Mouse (Mus musculus): ENCODE data around the gene Ccdc8.
"Not testable (repeated sequence)": the region's sequence is repeated elsewhere in the genome, so short reads cannot be mapped to it uniquely, and the experiment has no call there.

Gene Ccdc8

DNA sequence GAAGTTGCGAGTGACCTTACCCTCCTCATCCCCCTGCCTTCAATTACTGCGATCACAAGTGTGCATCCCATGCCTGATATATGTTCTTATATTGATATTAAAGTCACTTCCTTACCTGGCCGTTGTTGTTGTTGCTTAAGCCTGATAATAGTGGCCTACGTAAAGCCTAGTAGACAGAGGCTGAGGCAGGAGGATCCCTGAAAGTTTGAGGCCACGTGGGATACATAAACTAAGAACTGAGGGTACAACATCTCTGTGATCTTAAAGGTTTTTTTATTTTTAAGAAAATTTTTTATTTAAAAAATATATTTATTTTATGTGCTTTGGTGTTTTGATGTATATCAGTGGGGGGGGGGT, at the start of gene Ccdc8:
Gene Ccdc8 (plus strand): TSS at position 258 of the 357 bp plus-strand sequence.
- DNase-seq (ENCODE audit: low spot score): no peak

DNA sequence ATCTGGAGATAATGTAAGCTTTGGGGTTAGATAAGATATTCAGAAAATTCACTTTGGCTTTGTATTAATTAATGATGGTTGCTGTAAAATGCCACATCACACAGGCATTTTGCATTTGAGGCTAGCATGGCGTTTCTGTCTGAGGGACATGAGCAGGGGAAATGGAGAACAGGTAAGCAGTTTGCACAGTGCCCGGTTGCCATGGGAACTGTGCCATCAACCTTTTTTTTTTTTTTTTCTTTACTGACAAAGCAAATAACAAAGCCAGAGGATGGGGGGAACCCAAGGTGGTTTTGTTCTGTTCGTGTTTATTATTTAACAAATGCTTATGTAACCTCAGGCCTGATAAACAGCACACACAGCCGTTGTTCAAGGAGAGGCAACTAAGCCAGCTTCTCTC, 49.6 kb upstream of the Ccdc8 start:
- DNase-seq (ENCODE audit: low spot score): no peak

DNA sequence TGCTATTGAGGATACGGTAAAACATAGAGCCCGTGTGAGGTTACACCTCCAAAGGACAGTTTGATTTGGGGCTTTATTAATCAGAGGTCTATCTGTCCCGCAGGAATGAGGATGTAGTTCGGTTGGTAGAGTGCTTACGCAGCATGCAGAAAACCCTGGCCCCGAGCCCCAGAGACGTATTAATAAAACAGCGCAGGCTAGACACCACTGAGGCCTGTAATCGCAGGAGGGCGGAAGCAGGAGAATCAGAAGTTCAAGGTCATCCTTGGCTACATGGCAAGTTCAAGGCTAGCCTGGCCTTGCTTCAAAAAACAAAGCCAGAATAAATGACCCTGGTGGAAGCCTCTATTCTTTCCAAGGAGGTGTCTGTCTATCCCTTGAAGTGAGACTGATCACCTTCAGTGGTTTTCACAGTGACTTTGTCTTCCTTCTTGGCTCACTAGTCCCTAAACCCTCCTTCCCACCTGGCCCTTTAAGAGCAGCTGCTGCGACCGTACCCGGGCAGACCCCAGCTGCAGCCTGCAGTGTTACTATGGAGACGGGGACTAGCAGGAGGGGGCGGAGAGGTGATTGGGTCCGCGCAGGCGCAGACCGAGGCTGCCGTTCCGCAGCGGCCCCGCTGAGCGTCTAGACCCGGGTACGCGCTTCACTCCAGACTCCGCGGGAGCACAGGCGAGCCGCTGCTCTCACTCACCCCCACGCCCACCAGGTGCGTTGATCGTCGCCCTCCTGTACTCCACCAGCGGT, 48.3 kb upstream of the Ccdc8 start, which contains the start of gene Pnmal2:
Gene Pnmal2 (plus strand): TSS at position 622 of the 747 bp plus-strand sequence.
- DNase-seq (ENCODE audit: low spot score): peak; percentile 88

DNA sequence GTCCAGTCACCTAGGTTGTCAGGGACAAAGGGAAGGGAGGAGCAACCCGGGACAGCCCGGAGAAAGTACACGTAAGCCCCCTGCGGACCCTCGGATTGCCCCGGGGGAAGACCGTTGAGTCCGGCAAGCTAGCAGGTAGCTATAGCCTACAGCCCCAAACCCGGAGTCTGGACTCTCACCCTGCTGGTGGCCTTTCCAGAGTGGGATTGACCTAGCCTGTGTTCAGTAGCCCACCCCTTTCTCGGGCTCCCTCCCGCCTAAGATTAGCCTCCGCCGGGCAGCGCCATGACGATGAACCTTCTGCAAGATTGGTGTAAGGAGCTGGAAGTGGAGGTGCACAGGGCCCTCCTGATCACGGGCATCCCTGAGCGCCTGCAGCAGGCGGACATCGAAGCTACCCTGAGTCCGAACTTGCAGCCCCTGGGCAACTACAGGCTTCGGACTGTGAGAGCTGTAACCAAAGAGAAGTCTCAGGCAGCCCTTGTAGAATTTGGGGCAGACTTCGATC, 47.6 kb upstream of the Ccdc8 start:
- DNase-seq (ENCODE audit: low spot score): no peak

DNA sequence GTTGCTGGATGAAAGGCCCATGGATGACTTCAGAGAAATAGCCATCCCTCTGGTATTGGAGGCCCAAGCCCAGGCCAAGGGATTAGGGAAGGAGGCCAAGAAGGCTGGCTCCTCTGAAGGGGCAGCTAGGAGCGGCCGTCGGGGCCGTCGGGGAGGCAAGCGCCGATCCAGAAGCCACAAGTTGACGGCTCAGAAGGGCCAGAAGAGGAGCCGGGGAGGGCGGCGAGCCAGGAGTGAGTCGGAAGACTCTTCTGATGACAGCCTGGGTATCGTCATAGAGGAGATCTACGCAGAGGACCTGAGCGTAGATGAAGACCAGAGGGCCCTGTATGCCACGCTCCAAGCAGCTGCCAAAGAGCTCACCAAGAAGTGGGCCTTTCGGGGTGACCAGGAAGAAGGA, 47.1 kb upstream of the Ccdc8 start:
- no peak for DNase-seq (ENCODE audit: low spot score)

DNA sequence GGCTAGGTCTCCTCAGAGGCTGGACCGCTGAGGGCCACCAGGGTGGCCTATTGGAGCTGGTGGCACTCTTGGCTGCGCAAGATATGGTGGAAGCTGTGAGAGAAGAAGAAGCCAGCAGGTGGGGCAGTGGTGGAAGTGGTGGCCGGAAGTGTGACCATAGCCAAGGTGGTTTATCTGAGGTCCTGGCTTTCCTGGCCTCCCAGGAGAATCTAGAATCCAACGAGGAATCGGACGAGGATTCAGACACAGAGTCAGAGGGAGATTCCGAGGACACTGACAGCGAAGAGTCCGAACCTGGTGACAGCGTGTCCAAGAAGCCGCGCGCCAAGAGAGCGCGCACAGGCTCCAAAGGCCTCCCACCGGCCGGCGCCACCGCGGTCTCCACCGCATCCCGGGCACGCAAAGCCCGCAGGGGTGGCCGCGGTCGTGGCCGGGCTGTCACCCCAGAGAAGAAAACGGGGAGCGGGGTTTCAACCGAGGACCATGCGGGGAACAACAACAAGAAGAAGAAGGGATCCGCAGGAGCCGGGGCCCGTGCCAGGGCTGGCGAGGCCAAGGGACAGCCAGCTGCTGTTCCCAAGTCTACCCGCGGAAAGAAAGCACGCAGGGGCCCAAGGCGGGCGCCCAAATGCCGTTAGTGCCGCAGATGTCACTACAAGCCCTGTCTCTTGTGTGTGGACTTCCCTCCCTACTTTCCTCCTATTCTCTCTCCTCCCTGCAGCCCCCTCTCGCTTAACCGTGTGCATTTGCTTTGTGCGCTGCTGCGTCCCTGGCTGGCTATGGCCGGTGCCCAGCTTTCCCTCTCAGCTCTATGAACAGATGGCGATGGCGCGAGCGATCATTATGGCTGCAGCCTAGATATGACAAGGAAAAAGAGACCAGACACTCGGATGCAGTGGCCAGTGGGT, 45.8 kb upstream of the Ccdc8 start:
- DNase-seq (ENCODE audit: low spot score): no peak

DNA sequence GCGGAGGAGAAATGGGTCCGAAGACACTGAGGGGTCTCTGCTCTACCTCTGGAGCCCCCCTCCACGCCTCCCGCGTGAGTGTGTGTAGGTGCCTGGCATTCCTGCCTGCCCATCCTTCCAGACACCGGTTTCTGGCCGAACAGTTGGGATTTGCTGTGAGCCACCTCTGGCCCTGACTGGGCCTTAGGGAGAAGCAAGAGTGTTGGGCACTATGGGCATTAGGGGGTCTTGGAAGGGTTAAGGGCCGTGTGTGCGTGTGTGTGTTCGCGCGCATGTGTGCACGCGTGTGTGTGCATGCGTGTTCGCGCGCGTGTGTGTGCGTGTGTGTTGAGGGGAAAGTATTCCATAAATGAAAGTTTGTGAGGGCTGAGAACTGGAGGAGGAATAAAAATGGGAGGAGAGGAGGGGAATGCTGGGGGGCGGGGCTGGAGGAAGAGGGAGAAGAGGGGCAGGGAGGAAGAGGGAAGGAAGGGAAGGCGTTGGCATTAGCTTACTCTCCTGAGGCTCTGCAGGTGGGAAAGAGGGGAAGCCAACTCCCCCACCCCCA, 45.1 kb upstream of the Ccdc8 start:
- no peak for DNase-seq (ENCODE audit: low spot score)

DNA sequence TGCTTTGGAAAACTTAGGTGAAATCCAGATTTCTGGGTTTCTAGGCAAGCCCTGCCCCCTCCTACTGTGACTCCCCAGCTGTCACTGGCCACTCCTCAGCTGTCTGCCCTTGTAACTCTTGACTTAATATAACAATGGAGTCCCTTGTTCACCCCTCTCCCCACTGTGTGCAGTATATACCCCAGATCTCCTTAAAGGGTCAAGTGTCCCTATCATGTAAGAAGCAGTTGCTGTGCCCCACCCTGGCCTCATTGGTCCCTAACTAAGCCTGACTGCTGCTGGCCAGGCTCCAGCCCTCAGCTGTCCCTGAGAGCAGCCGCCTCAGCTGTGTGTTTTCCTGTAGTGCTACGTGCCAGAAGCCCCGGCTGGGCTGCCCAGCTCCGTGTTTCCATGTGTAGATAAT, 44.5 kb upstream of the Ccdc8 start:
- no peak for DNase-seq (ENCODE audit: low spot score)

DNA sequence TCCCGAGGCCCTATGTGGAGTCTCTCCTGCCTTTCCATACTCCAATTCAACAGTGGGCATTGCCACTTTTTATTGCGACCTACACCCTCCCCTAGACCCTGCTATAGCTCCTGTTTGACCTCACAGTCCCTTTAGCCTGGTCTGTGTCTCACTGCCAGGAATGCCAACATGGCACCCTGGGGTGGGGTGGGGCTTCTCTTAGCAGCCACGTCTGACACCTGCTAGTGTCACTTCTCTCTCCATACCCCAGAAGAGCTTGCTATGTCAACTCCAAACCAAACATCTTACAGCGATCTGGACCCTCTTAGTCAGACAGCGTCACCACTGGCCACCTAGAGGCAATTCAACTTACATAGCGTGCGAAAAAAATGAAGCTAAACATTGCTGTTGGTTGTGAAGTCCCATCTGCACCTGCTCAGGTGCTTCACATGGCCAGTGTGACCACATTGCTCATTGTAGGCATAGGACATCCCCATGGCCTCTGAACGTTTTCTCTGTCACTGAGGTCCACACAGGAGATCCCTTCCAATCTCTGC, 43.5 kb upstream of the Ccdc8 start:
- DNase-seq (ENCODE audit: low spot score): no peak

DNA sequence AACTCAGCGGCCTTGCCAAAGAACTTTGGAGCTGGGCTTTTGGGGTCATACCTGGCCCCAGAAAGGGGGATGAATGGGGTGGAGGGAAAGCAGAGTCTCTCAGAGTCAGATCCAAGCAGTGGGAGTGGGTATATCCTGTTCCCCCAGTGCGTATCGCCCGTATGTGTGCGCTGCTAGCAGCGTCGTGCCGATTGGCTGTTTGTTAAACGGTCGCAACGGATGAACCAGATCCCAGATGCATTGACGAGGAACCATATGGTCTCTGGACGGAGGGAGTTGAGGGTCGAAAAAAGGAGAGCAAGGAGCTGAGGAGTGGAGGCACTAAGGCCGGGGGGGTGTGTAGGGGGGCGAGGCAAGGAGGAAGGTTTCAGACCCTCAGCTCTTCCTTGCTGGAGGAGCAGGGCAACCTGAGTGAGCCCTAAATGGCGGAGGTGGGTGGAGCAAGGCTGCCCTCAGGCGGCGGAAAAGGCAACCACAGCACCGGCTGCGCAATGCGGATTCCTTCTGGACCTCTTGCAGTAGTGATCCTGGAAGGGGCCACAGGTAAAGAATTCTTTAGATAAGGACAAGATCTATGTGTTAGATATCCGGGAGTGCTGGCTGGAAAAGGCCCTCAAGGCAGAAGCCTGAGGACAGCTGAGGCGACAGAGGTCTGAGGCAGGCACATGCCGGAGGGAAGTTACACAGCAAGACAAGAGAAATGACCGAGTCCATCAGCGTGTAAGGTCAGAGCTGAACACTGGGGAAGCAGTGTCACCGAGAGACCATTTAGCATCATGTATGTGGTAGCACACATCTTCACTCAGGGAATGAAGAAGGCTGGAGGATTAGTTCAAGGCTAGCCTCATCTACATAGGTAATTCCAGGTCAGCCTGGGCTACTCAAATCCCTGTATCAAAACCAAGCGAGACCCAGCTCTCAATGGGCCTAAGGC, 42.3 kb upstream of the Ccdc8 start:
- peak; percentile 75 for DNase-seq (ENCODE audit: low spot score)

DNA sequence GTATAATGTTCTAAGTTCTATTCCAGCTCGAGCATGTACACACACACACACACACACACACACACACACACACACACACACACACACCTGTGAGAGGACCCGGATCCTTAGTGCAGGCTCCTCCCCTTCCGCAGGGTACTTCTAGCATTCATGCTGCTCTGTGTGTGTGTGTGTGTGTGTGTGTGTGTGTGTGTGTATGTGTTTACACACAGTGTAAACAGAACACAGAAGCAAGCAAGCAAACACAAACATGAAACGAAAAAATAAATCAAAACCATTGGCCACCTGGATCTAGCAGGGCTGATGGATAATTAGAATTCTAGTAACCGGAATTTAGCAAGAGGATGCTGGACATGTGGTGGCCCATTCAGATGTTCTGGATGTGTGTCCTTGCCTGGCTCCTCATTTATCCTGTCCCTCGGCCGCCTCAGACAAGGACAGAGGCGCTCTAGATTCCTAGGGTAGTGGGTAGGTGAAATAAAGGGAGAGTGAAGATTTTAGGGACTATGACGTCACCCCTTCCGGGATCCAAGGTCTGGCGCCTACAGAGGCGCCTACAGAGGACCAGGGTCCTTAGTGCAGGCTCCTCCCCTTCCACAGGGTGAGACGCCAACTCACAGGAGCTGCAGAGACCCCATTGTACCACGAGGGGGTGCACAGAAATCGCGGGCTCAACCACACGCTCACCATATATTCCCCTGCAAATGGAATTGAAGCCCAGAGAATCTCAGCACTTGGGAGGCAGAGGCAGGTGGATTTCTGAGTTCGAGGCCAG, 41.5 kb upstream of the Ccdc8 start:
- peak; percentile 69 for DNase-seq (ENCODE audit: low spot score)

DNA sequence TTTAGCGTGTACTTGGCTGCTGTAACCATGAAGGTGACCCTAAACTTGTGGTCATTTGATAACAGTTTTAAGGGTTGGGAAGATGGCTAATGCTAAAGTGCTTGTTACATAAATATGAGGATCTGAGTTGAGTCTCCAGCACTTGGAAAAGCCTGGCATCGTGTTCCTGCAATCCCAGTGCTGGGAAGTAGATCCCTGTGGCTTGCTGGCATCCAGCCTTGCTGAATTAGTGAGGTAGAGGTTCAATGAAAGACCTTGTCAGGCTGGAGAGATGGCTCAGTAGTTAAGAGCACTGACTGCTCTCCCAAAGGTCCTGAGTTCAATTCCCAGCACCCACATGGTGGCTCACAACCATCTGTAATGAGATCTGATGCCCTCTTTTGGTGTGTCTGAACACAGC, 38.7 kb upstream of the Ccdc8 start:
- DNase-seq (ENCODE audit: low spot score): not testable (repeated sequence)

DNA sequence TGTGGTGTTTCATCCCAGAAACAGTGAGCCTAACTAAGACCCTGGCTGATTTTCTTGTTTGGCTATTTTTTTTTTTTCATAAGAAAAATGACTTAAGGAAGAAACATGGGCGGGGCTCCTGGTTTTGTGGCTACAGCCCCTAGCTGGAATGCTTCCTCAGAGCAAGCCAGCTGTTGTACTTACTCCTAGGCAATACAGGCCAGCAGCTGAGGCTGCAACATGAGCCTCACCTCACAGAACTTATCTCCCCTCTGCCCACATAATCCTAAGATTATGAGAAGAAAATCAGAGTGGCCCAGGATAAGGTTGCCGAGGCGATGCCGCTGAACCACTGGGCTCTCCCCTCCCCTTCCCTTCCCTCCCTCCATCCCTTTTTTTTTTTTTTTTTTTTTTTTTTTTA, 36.8 kb upstream of the Ccdc8 start:
- no peak for DNase-seq (ENCODE audit: low spot score)

DNA sequence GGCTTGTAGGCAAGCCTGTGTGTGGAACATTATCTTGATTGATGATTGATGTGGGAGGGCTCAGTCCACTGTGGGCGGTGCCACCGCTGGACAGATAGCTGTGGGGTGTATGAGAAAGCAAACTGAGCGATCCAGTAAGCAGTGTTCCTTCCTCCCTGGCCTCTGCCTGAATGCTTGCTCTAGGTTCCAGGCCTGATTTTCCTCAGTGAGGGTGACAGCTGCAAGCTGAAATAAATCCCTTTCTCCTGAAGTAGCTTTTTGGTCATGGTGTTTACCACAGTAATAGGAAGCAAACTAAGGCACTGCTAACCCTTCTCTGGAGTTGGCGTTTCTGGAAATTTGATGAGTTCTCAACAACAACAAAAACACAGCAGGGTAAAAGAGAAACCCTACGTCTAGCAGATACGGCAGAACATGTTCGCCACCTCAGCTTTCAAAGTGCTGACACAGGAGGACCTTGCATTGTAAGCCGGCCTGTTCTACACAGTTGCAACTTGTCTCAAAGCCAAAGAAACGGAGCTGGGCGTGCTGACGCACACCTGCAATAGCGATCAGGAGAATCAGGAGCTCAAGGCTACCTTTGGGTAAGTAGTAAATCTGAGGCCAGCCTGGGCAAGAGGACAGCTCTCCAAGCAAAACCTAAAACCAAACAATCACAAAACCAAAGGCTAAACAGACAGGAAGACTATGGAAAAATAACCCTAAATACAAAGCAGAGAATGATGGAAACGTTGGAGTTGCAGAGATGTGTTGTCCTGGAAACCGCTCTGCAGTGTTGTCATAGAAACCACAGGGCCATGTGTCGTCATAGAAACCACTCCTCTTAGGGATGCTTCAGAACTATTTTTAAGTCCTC, 35.9 kb upstream of the Ccdc8 start:
- no peak for DNase-seq (ENCODE audit: low spot score)

DNA sequence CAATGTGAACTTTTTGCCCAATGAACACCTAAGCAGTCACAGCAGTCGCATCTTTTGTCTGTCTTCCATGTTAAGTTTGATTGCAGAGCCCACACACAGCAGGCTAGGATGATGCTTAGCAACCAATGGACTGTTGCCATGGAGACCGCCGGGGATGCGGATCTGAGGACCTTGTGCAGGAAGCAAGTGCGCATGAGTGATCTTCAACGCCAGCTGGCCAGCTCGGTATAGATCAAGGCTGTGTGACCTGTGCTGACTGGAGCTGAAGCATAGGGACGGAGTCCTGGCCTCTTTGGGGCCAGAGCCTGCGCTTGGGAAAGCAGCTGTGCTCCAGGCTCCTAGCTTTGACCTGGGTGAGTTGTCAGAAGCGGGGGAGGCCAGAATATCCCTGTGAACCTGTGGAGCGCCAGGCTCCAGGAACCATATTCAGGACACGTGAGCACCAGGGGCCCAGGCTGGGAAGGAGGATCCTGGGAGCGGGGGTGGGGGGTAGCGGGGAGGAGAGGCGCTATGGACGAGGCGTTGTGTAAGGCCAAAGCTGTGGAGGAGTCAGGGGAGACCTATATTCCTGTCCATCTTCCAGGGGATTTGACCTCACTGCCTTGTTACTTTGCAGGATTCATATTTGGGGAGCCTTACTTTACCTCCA, 32.8 kb upstream of the Ccdc8 start, which contains the start of gene Pnmal1:
Gene Pnmal1 (plus strand): TSS at position 141 of the 649 bp plus-strand sequence.
- no peak for DNase-seq (ENCODE audit: low spot score)

DNA sequence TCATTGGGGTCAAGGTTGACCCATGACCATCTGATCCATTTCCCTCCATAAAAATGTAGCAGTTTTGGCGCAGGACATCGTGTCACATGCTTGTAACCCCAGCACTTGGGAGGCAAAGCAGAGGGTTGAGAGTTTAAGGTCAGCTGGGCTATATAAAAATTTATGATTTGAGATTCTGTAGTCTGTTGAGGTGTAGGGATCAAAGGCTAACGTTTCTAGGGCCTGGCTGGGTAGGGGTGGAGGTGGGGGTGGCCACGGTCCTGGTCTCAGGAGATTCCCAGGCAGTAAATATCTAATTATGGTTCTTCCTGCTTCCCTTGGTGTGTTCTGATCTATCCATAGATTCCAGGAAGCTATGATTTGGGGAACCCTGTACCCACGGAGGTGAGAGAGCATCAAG, 30.8 kb upstream of the Ccdc8 start:
- no peak for DNase-seq (ENCODE audit: low spot score)

DNA sequence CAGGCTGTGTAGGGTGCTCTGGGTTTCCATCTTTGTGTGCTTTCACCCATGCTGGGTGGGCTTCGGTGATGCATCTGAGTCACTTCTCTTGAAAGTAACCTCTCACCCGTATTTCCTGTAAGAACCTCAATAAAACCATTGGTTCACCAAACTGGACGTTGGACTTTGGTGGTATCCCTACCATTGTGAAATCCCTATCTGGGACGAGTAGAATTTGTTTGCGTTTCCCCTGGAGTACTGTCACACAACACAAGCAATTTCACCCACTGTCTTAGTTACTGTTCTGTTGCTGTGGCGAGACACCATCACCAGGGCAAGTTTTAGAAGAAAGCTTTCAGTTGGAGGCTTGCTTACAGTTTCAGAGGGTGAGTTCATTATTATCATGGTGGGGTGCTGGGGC, 24.1 kb upstream of the Ccdc8 start:
- peak; percentile 48 for DNase-seq (ENCODE audit: low spot score)

DNA sequence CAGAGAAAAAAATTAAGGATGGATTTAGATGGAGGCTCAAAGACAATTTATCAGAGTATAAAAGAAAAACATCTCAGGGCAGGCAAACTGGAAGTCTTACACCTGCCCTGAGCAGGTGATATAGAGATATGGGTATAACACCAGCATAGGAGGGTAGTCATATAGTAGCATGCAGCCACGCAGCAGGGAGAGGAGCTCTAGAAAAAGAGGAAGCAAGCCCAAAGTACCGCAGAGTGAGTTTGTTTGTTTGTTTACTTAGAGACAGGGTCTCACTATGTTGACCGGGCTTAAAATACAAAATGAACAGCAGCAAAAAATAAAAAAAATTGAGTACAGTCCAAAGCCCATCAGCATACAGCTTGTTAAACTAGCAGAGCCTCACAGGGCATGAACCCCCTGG, 21.3 kb upstream of the Ccdc8 start:
- no peak for DNase-seq (ENCODE audit: low spot score)

DNA sequence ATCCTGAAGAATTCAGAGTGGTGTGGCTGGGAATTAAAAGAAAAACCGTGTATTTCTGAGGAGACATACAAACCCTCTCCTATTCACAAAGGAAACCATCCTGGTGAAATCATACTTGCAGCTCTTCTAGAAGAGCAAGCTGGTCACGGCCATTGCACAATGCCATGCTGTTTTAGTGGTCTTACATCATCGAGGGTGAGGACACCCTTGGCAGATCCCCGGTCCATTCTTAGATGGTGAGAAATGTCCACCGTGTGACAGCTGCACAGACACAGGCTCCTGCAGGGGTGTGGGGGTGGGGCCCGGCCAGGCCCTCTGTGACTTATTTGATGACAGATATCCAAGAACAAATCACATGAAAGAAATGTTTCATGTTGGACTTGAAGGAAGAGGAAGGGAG, 18.5 kb upstream of the Ccdc8 start:
- DNase-seq (ENCODE audit: low spot score): no peak
